Mouse (Mus musculus) brain, embryonic 14.5 days (tissue): Measurements from ENCODE around the gene Hivep1.

Source experiments
- CTCF ChIP-seq: fragments of 200-500 bp; IDR thresholded peaks from 2 replicates; pipeline ENCODE4 v1.5.1; 2012; ENCODE audit warnings: inconsistent platforms, mild to moderate bottlenecking, moderate library complexity, borderline replicate concordance; ENCODE audit not compliant: insufficient read depth, insufficient read length; ENCODE audit errors: extremely low read depth
- POLR2A ChIP-seq: fragments of 200-500 bp; IDR thresholded peaks from 2 replicates; pipeline ENCODE4 v1.6.1; 2012; ENCODE audit warnings: mild to moderate bottlenecking, inconsistent platforms, borderline replicate concordance; ENCODE audit not compliant: poor library complexity, insufficient read depth, insufficient read length, severe bottlenecking; ENCODE audit errors: extremely low read depth

DNA sequence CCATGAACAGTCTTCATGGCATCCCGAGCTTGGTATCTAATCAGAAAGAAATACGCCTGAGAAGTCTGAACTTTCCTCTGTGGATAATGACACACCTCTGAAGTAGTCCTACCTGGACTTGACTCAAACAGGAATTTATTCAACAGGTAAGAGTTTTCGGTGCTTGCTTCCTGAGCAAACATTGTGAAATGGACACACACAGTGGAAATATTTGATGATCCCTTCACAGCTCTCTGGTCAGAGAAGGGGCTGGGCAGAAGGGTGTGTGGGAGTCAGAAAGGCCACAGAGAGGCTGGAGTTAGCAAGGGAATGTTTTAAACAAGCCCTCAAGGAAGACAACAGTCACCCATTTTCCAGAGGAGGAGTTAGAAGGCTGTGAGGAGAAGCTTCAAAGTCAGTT is 186.7 kb downstream of the Hivep1 start:
- TF ChIP-seq CTCF, result no peak
- TF ChIP-seq POLR2A, result no peak
